Mouse (Mus musculus) liver, adult 2 months (tissue): ENCODE data around the gene Trhr2. TPM values are rescaled to one million over a fixed set of nuclear protein-coding genes. Genes with fewer than 3 reads are reported as not detected.

Experiments used
- DNase-seq: peaks from one replicate; pipeline ENCODE4 v3.0.0-alpha.2; 2011; ENCODE audit warnings: low read depth, low spot score; ENCODE audit errors: extremely low read depth
- H3K27ac ChIP-seq: fragments of 200-500 bp; replicated peaks from 2 replicates; pipeline ENCODE4 v1.5.1; 2012; ENCODE audit warnings: low read depth, mild to moderate bottlenecking, control low read depth, inconsistent platforms, low read length; ENCODE audit not compliant: insufficient read depth
- H3K27me3 ChIP-seq: fragments of 200-500 bp; 2 replicates; pipeline ENCODE4 v1.6.1; 2012; ENCODE audit warnings: mild to moderate bottlenecking, moderate library complexity, low read length, inconsistent platforms; ENCODE audit not compliant: control insufficient read depth, insufficient read depth
- H3K36me3 ChIP-seq: fragments of 200-500 bp; 2 replicates; pipeline ENCODE4 v1.6.1; 2012; ENCODE audit warnings: low read length, inconsistent platforms; ENCODE audit not compliant: control insufficient read depth, insufficient read depth
- H3K4me1 ChIP-seq: fragments of 200-500 bp; 2 replicates; pipeline ENCODE4 v1.6.1; 2011; ENCODE audit warnings: low read length; ENCODE audit not compliant: control insufficient read depth, insufficient read depth
- H3K4me3 ChIP-seq: fragments of 200-500 bp; 2 replicates; pipeline ENCODE4 v1.5.1; 2011; ENCODE audit warnings: low read depth, mild to moderate bottlenecking, control low read depth, low read length, moderate library complexity; ENCODE audit not compliant: insufficient read depth
- H3K79me2 ChIP-seq: fragments of 200-500 bp; 2 replicates; pipeline ENCODE4 v1.6.1; 2012; ENCODE audit warnings: inconsistent platforms, mild to moderate bottlenecking, low read length, moderate library complexity; ENCODE audit not compliant: control insufficient read depth, insufficient read depth
- H3K9ac ChIP-seq: fragments of 200-500 bp; 2 replicates; pipeline ENCODE4 v1.6.1; 2012; ENCODE audit warnings: low read depth, mild to moderate bottlenecking, control low read depth, inconsistent platforms, low read length
- CTCF ChIP-seq: fragments of 200-500 bp; IDR thresholded peaks from 2 replicates; pipeline ENCODE4 v1.5.1; 2011; ENCODE audit warnings: low read depth, low read length, control low read depth
- POLR2A ChIP-seq: fragments of 200-500 bp; IDR thresholded peaks from 2 replicates; pipeline ENCODE4 v1.6.1; 2011; ENCODE audit warnings: low read length, control low read depth; ENCODE audit not compliant: insufficient read depth; ENCODE audit errors: extremely low read depth
- WGBS: fragments of 180-500 bp; shearing (Covaris S2); methylation state at CpG from one replicate; pipeline ENCODE4 v1.1.7; 2018; 5-methylcytosine and 5-hydroxymethylcytosine counted together
- polyA plus RNA-seq: library from polyadenylated mRNA; depleted of rRNA; stranded (reverse); fragments of >200 nt; gene quantifications from 2 replicates; pipeline ENCODE4 v1.2.3, GENCODE M21; 2012
- total RNA-seq: library from RNA; depleted of rRNA; stranded (reverse); fragments of >200 nt; gene quantifications from 2 replicates; pipeline ENCODE4 v1.2.3, GENCODE M21; 2014

Gene Trhr2
- total and polyA plus RNA-seq, 2 experiments, result not detected

- H3K27me3 ChIP-seq, result no peaks in the 10 kb centered on the region
- no peak for TF ChIP-seq POLR2A
- no peak for TF ChIP-seq CTCF
- WGBS, result 84% methylated on average over 15 of the region's 15 CpGs
- no peaks in the 10 kb centered on the region for H3K36me3 ChIP-seq
- H3K4me1 ChIP-seq, result no peaks in the 10 kb centered on the region
- no peak overlapping the region for H3K9ac ChIP-seq
- no peak overlapping the region for H3K4me3 ChIP-seq
- no peak overlapping the region for H3K27ac ChIP-seq
- no peaks in the 10 kb centered on the region for H3K79me2 ChIP-seq
- no peak for DNase-seq
These were observed 1.3 kb downstream of the Trhr2 start for GRCm38 (mm10) chr8:122359111-122359775.

- Histone ChIP-seq H3K27me3 (no peaks in the 10 kb centered on the region), H3K9ac (no peak overlapping the region), H3K27ac (no peak overlapping the region), H3K36me3 (no peaks in the 10 kb centered on the region), H3K79me2 (no peaks in the 10 kb centered on the region), H3K4me3 (no peak overlapping the region), H3K4me1 (no peaks in the 10 kb centered on the region)
- WGBS, result 75% methylated on average over 5 of the region's 5 CpGs
- no peak for TF ChIP-seq CTCF
- TF ChIP-seq POLR2A, result no peak
- DNase-seq, result no peak
These were observed 2.9 kb downstream of the Trhr2 start for GRCm38 (mm10) chr8:122357641-122358040.

- Histone ChIP-seq H3K4me3 (no peak overlapping the region), H3K27ac (no peak overlapping the region), H3K9ac (no peak overlapping the region), H3K79me2 (no peaks in the 10 kb centered on the region), H3K27me3 (no peaks in the 10 kb centered on the region), H3K4me1 (no peaks in the 10 kb centered on the region), H3K36me3 (no peaks in the 10 kb centered on the region)
- TF ChIP-seq CTCF, result no peak
- no peak for TF ChIP-seq POLR2A
- no peak for DNase-seq
- WGBS, result 72% methylated on average over 11 of the region's 11 CpGs
These were observed 3.3 kb downstream of the Trhr2 start for GRCm38 (mm10) chr8:122357202-122357601.

GRCm38 (mm10) chr8:122355642-122356606 lies 4.6 kb downstream of the Trhr2 start:
- no peaks in the 10 kb centered on the region for H3K36me3 ChIP-seq
- no peak for DNase-seq
- H3K27me3 ChIP-seq, result peaks cover 3% of the 10 kb centered on the region; the same call in 1 of the 2 replicates
- no peaks in the 10 kb centered on the region for H3K79me2 ChIP-seq
- TF ChIP-seq CTCF, result no peak
- TF ChIP-seq POLR2A, result no peak
- no peak overlapping the region for H3K9ac ChIP-seq
- H3K27ac ChIP-seq, result no peak overlapping the region
- WGBS, result 74% methylated on average over 9 of the region's 9 CpGs
- no peaks in the 10 kb centered on the region for H3K4me1 ChIP-seq
- H3K4me3 ChIP-seq, result no peak overlapping the region

GRCm38 (mm10) chr8:122354157-122354556 lies 6.4 kb downstream of the Trhr2 start:
- Histone ChIP-seq H3K79me2 (no peaks in the 10 kb centered on the region), H3K36me3 (no peaks in the 10 kb centered on the region), H3K27ac (no peak overlapping the region), H3K4me3 (no peak overlapping the region), H3K4me1 (no peaks in the 10 kb centered on the region), H3K9ac (no peak overlapping the region), H3K27me3 (peaks cover 3% of the 10 kb centered on the region; the same call in 1 of the 2 replicates)
- TF ChIP-seq CTCF (no peak), POLR2A (no peak)
- no peak for DNase-seq
- 89% methylated on average over 8 of the region's 8 CpGs for whole genome bisulfite sequencing
